Mouse (Mus musculus) liver, postnatal 0 days (tissue): ENCODE measurements around the gene Pik3c2g. TPM values are rescaled to one million over a fixed set of nuclear protein-coding genes. Genes with fewer than 3 reads are reported as not detected.

Experiments
- ATAC-seq: fragments of 200-750 bp; cut with Nextera tagmentation; 2 replicates; pipeline ENCODE4 v1.8.0; 2017; ENCODE audit warnings: mild to moderate bottlenecking, moderate library complexity
- DNase-seq: peaks from one replicate; pipeline ENCODE4 v3.0.0-alpha.2; 2016
- H3K27ac ChIP-seq: fragments of 300-500 bp; sonication (generic); 2 replicates; pipeline ENCODE4 v1.5.1; 2014; ENCODE audit warnings: antibody characterized with exemption, moderate library complexity, mild to moderate bottlenecking, low read depth
- H3K27me3 ChIP-seq: fragments of 300-500 bp; sonication (generic); 2 replicates; pipeline ENCODE4 v1.6.1; 2014; ENCODE audit warnings: low read length, control low read depth, mixed read lengths; ENCODE audit not compliant: insufficient read depth
- H3K36me3 ChIP-seq: fragments of 300-500 bp; sonication (generic); replicated peaks from 2 replicates; pipeline ENCODE4 v1.6.1; 2014; ENCODE audit warnings: mild to moderate bottlenecking, control low read depth, low read length, moderate library complexity, mixed read lengths; ENCODE audit not compliant: insufficient read depth
- H3K4me1 ChIP-seq: fragments of 300-500 bp; sonication (generic); 2 replicates; pipeline ENCODE4 v1.6.1; 2014; ENCODE audit warnings: antibody characterized with exemption, mild to moderate bottlenecking, control low read depth; ENCODE audit not compliant: insufficient read depth
- H3K4me2 ChIP-seq: fragments of 300-500 bp; sonication (generic); 2 replicates; pipeline ENCODE4 v1.6.1; 2014; ENCODE audit warnings: low read depth, mild to moderate bottlenecking, low read length, moderate library complexity, mixed read lengths
- H3K4me3 ChIP-seq: fragments of 300-500 bp; sonication (generic); 2 replicates; pipeline ENCODE4 v1.5.1; 2014; ENCODE audit warnings: low read depth, low read length
- H3K9ac ChIP-seq: fragments of 300-500 bp; sonication (generic); replicated peaks from 2 replicates; pipeline ENCODE4 v1.6.1; 2014; ENCODE audit warnings: mild to moderate bottlenecking, moderate library complexity
- H3K9me3 ChIP-seq: fragments of 300-500 bp; sonication (generic); 2 replicates; pipeline ENCODE4 v1.6.1; 2016; ENCODE audit warnings: mild to moderate bottlenecking, control low read depth, low read length, mixed read lengths
- CTCF ChIP-seq: sonication (generic); IDR thresholded peaks from 2 replicates; pipeline ENCODE4 v1.5.1; 2016; ENCODE audit warnings: antibody characterized with exemption, low read depth
- EP300 ChIP-seq: IDR thresholded peaks from 2 replicates; pipeline ENCODE4 v1.6.1; 2016; ENCODE audit warnings: antibody characterized with exemption, low read depth, mild to moderate bottlenecking
- WGBS: fragments of 180-500 bp; shearing (Covaris S2); extraction: QIAGEN DNeasy Blood & Tissue Kit; methylation state at CpG from one replicate; pipeline ENCODE4 v1.1.7; 2014; ENCODE audit not compliant: insufficient replicate concordance; 5-methylcytosine and 5-hydroxymethylcytosine counted together
- polyA plus RNA-seq: library from polyadenylated mRNA; unstranded; fragments of >200 nt; fragmentation: Nextera tagmentation; extraction: Ambion mirVana; gene quantifications from 2 replicates; pipeline ENCODE4 v1.2.1, GENCODE M21; 2015

Gene Pik3c2g
- polyA plus RNA-seq, 1 experiment from 2014 or later = 5.6 TPM

DNA sequence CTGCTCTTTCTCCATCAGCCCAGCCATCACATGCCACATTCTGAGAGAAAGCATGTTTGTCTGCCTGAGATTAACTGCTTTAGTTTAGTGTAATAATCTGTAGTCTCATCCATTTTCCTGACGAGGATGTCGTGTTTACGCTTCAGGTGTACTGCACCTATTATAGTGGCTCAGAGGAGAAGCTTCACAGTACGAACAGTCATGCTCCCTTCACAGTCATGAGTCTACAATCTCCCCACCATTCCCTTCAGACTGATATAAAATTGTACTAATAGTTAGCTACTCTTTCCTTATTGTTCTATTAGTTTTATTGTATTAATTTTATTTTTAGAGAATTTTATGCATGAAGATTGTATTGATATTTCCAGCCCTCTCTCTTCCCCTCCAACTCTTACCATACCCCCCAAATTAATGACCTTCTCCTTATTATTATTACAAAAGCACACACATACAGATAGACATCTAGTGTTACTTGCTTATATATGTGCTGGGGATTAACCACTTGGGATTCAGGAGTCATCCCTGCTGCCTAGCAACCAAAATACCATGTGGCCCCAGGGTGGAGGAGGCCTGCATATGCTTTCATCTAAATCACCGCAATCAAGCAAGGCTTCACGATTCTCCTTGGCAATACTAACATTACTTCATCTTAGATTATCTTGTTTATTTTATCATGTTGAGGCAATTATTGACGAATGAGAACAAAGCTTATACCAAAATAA is 159.9 kb downstream of the Pik3c2g start:
- no peak overlapping the region for H3K4me3 ChIP-seq
- no peak overlapping the region for H3K9ac ChIP-seq
- TF ChIP-seq CTCF (no peak), EP300 (no peak)
- H3K36me3 ChIP-seq = no peaks in the 10 kb centered on the region; the same call in 1 of the 2 replicates
- no peak overlapping the region for H3K4me2 ChIP-seq
- DNase-seq = no peak
- H3K27ac ChIP-seq = no peak overlapping the region
- whole genome bisulfite sequencing = 76% methylated on average over 7 of the region's 7 CpGs
- no peaks in the 10 kb centered on the region for H3K27me3 ChIP-seq
- no peak for ATAC-seq
- H3K4me1 ChIP-seq = no peaks in the 10 kb centered on the region
- H3K9me3 ChIP-seq = peaks cover 2% of the 10 kb centered on the region

GRCm38 (mm10) chr6:139748091-139748771 is 161.2 kb downstream of the Pik3c2g start:
- Histone ChIP-seq H3K4me1 (no peaks in the 10 kb centered on the region), H3K9me3 (peaks cover 2% of the 10 kb centered on the region), H3K27ac (no peak overlapping the region), H3K4me2 (no peak overlapping the region), H3K9ac (no peak overlapping the region), H3K27me3 (no peaks in the 10 kb centered on the region), H3K4me3 (no peak overlapping the region), H3K36me3 (no peaks in the 10 kb centered on the region; the same call in 1 of the 2 replicates)
- DNase-seq (no peak), ATAC-seq (no peak)
- WGBS = 80% methylated on average over 13 of the region's 13 CpGs
- TF ChIP-seq EP300 (no peak), CTCF (no peak)

- 71% methylated on average over 2 of the region's 2 CpGs for WGBS
- H3K4me1 ChIP-seq = no peaks in the 10 kb centered on the region
Measured at GRCm38 (mm10) chr6:139750599-139750998, 163.6 kb downstream of the Pik3c2g start.

GRCm38 (mm10) chr6:139751022-139751421 is 164.0 kb downstream of the Pik3c2g start:
- H3K4me2 ChIP-seq = no peak overlapping the region
- DNase-seq (no peak), ATAC-seq (no peak)
- no peak overlapping the region for H3K27ac ChIP-seq
- no peak for TF ChIP-seq EP300
- no peaks in the 10 kb centered on the region; the same call in 1 of the 2 replicates for H3K9me3 ChIP-seq
- no peak overlapping the region for H3K9ac ChIP-seq
- 64% methylated on average over 3 of the region's 3 CpGs for WGBS
- no peaks in the 10 kb centered on the region for H3K4me1 ChIP-seq
- H3K27me3 ChIP-seq = no peaks in the 10 kb centered on the region
- H3K4me3 ChIP-seq = no peak overlapping the region
- H3K36me3 ChIP-seq = no peaks in the 10 kb centered on the region

More at GRCm38 (mm10) chr6:139750599-139750998, 163.6 kb downstream of the Pik3c2g start:
- no peaks in the 10 kb centered on the region for H3K36me3 ChIP-seq
- ATAC-seq = no peak
- no peak overlapping the region for H3K4me3 ChIP-seq
- no peak for DNase-seq
- H3K4me2 ChIP-seq = no peak overlapping the region
- TF ChIP-seq CTCF (no peak), EP300 (no peak)
- H3K27me3 ChIP-seq = no peaks in the 10 kb centered on the region
- H3K9me3 ChIP-seq = no peaks in the 10 kb centered on the region; the same call in 1 of the 2 replicates
- no peak overlapping the region for H3K27ac ChIP-seq
- H3K9ac ChIP-seq = no peak overlapping the region

GRCm38 (mm10) chr6:139757876-139758275 is 170.9 kb downstream of the Pik3c2g start:
- Histone ChIP-seq H3K36me3 (no peaks in the 10 kb centered on the region), H3K9ac (no peak overlapping the region), H3K9me3 (no peaks in the 10 kb centered on the region), H3K27me3 (no peaks in the 10 kb centered on the region), H3K4me3 (no peak overlapping the region), H3K4me1 (no peaks in the 10 kb centered on the region), H3K4me2 (no peak overlapping the region), H3K27ac (no peak overlapping the region)
- 77% methylated on average over 8 of the region's 8 CpGs for WGBS
- TF ChIP-seq CTCF (no peak), EP300 (no peak)
- ATAC-seq (no peak), DNase-seq (no peak)

DNA sequence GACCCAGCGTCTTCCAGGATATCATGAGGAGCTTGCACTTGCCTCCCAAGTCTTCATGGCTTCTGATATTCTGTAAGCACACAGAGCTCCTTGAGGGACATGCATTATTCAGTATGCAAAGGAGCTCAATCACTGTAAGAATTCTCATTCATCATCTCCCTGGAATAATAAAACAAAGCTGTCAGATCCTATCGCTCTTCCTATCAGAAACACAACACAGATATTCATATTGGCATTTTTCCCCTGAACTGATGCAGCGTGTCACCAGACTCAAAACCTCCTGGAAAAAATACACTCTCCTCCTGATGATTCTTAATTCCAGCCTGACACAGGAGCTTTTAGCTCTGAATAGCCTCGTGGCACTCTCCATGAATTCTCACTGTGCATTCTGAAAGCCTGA is 174.0 kb downstream of the Pik3c2g start:
- Histone ChIP-seq H3K9me3 (no peaks in the 10 kb centered on the region), H3K36me3 (no peaks in the 10 kb centered on the region), H3K4me1 (no peaks in the 10 kb centered on the region), H3K27me3 (no peaks in the 10 kb centered on the region), H3K27ac (no peak overlapping the region), H3K4me3 (no peak overlapping the region), H3K9ac (no peak overlapping the region), H3K4me2 (no peak overlapping the region)
- no peak for TF ChIP-seq CTCF
- TF ChIP-seq EP300 = no peak
- no peak for DNase-seq
- no peak for ATAC-seq
- 68% methylated on average over 4 of the region's 4 CpGs for WGBS
